Mouse (Mus musculus) cerebellum, adult 2 months (tissue): Measurements from ENCODE around the gene Fndc1.

ENCODE experiments used
- CTCF ChIP-seq: fragments of 200-500 bp; IDR thresholded peaks from 2 replicates; pipeline ENCODE4 v1.5.1; 2011; ENCODE audit warnings: low read depth, mild to moderate bottlenecking, control low read depth, low read length, moderate library complexity, borderline replicate concordance; ENCODE audit not compliant: insufficient read depth
- POLR2A ChIP-seq: fragments of 200-500 bp; IDR thresholded peaks from 2 replicates; pipeline ENCODE4 v1.6.1; 2011; ENCODE audit warnings: low read length, control low read depth, borderline replicate concordance; ENCODE audit not compliant: insufficient read depth

- peak; percentile 57 for TF ChIP-seq CTCF
- no peak for TF ChIP-seq POLR2A
Measured at GRCm38 (mm10) chr17:7821553-7822186, 5.4 kb downstream of the Fndc1 start.
